Mouse (Mus musculus): Measurements from ENCODE around the gene Susd4.

Susd4 gene

GRCm38 (mm10) chr1:182856636-182857035 is 93.0 kb downstream of the Susd4 start:
- in situ Hi-C loops (cut with MboI, MseI) = no loop called here

GRCm38 (mm10) chr1:182861671-182862358 is 98.2 kb downstream of the Susd4 start:
- in situ Hi-C loops (cut with MboI, MseI) = no loop called here

- in situ Hi-C loops (cut with MboI, MseI) = no loop called here
Measured at GRCm38 (mm10) chr1:182863396-182863795, 99.7 kb downstream of the Susd4 start.

- in situ Hi-C loops (cut with MboI, MseI) = no loop called here
Measured at GRCm38 (mm10) chr1:182867886-182868285, 104.2 kb downstream of the Susd4 start.

GRCm38 (mm10) chr1:182868432-182869113 is 104.9 kb downstream of the Susd4 start:
- in situ Hi-C loops (cut with MboI, MseI) = no loop called here

- in situ Hi-C loops (cut with MboI, MseI) = no loop called here
Measured at GRCm38 (mm10) chr1:182869114-182869456, 105.4 kb downstream of the Susd4 start.

GRCm38 (mm10) chr1:182878156-182878555 is 114.5 kb downstream of the Susd4 start:
- in situ Hi-C loops (cut with MboI, MseI) = no loop called here

- in situ Hi-C loops (cut with MboI, MseI) = no loop called here
Measured at GRCm38 (mm10) chr1:182878719-182879118, 115.1 kb downstream of the Susd4 start.

- in situ Hi-C loops (cut with MboI, MseI) = no loop called here
Measured at GRCm38 (mm10) chr1:182881246-182881645, 117.6 kb downstream of the Susd4 start.

GRCm38 (mm10) chr1:182882611-182883010 is 119.0 kb downstream of the Susd4 start:
- in situ Hi-C loops (cut with MboI, MseI) = no loop called here

- in situ Hi-C loops (cut with MboI, MseI) = no loop called here
Measured at GRCm38 (mm10) chr1:182895698-182896097, 132.0 kb downstream of the Susd4 start.

- in situ Hi-C loops (cut with MboI, MseI) = no loop called here
Measured at GRCm38 (mm10) chr1:182897071-182897470, 133.4 kb downstream of the Susd4 start.

- in situ Hi-C loops (cut with MboI, MseI) = no loop called here
Measured at GRCm38 (mm10) chr1:182897506-182898138, 134.0 kb downstream of the Susd4 start.

- in situ Hi-C loops (cut with MboI, MseI) = no loop called here
Measured at GRCm38 (mm10) chr1:182902095-182902494, 138.4 kb downstream of the Susd4 start.

GRCm38 (mm10) chr1:182902906-182903305 is 139.2 kb downstream of the Susd4 start:
- in situ Hi-C loops (cut with MboI, MseI) = no loop called here

GRCm38 (mm10) chr1:182905669-182906068 is 142.0 kb downstream of the Susd4 start:
- in situ Hi-C loops (cut with MboI, MseI) = no loop called here

GRCm38 (mm10) chr1:182908050-182909036 is 144.7 kb downstream of the Susd4 start:
- in situ Hi-C loops (cut with MboI, MseI) = no loop called here

GRCm38 (mm10) chr1:182909066-182909465 is 145.4 kb downstream of the Susd4 start:
- in situ Hi-C loops (cut with MboI, MseI) = no loop called here

GRCm38 (mm10) chr1:182909596-182909995 is 145.9 kb downstream of the Susd4 start:
- in situ Hi-C loops (cut with MboI, MseI) = no loop called here

GRCm38 (mm10) chr1:182912591-182912990 is 148.9 kb downstream of the Susd4 start:
- in situ Hi-C loops (cut with MboI, MseI) = no loop called here

GRCm38 (mm10) chr1:182914121-182914908 is 150.7 kb downstream of the Susd4 start:
- in situ Hi-C loops (cut with MboI, MseI) = no loop called here

All from regulatory T cell (primary cell).